Mouse (Mus musculus): ENCODE data around the gene Wipi1. TPM values are rescaled to one million over a fixed set of nuclear protein-coding genes. Genes with fewer than 3 reads are reported as not detected.

The Wipi1 gene
- polyA plus RNA-seq, 1 experiment from 2014 or later = 13.6 TPM

DNA sequence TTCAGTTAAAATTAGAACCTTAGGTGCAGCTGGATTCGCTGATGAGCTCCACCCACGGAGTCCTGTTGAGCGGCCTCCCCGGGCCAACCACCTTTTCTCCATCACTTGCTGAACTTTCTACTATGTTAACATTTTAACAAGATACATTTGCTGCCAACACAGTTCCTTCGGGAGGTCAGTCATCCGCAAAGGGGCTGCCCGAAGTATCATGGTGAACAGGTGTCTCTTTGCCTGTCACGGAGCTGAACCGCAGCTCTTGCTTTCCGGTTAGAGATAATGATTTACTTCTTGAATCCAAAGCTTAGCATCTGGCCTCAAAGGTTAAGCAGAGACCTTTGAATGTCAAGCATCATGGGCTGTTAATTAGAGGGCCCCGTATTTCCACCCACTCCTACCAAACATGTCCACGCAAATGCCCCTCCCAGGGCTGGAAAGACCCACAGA lies 66.0 kb downstream of the Wipi1 start:
- H3K27ac ChIP-seq = no peak overlapping the region
- no peaks in the 10 kb centered on the region for H3K27me3 ChIP-seq
- H3K4me1 ChIP-seq = no peaks in the 10 kb centered on the region; the same call in 1 of the 2 replicates
- 82% methylated on average over 12 of the region's 12 CpGs for WGBS
- no peak overlapping the region for H3K4me3 ChIP-seq (replicated peaks)
- no peaks in the 10 kb centered on the region for H3K9me3 ChIP-seq
- no peak overlapping the region for H3K4me2 ChIP-seq
- no peak for ATAC-seq (ENCODE audit: low FRiP score)
- no peaks in the 10 kb centered on the region for H3K36me3 ChIP-seq (replicated peaks)
- no peak overlapping the region for H3K9ac ChIP-seq

DNA sequence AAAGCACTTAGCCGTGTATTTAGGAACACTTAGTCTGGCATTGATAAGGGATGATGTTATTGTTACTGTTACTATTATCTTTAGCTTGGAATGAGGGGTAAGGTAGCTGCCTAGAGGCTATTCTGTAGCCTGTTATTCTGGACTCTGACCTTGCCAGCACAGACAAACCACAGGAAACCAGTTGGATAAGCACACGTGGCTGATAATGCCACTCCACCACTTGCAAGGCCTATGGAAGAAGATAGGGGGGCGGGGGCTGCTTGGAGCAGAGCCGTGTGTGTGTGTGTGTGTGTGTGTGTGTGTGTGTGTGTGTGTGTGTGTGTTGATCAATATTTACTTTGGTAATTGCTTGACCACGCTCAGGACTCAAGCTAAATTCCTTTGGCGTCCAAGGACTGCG lies 66.5 kb downstream of the Wipi1 start:
- H3K27me3 ChIP-seq = no peaks in the 10 kb centered on the region
- H3K4me1 ChIP-seq = no peaks in the 10 kb centered on the region; the same call in 1 of the 2 replicates
- ATAC-seq (ENCODE audit: low FRiP score) = no peak
- H3K9me3 ChIP-seq = no peaks in the 10 kb centered on the region
- no peak overlapping the region for H3K4me3 ChIP-seq (replicated peaks)
- H3K9ac ChIP-seq = no peak overlapping the region
- no peak overlapping the region for H3K27ac ChIP-seq
- H3K4me2 ChIP-seq = no peak overlapping the region
- no peaks in the 10 kb centered on the region for H3K36me3 ChIP-seq (replicated peaks)
- WGBS = 86% methylated on average over 7 of the region's 7 CpGs

DNA sequence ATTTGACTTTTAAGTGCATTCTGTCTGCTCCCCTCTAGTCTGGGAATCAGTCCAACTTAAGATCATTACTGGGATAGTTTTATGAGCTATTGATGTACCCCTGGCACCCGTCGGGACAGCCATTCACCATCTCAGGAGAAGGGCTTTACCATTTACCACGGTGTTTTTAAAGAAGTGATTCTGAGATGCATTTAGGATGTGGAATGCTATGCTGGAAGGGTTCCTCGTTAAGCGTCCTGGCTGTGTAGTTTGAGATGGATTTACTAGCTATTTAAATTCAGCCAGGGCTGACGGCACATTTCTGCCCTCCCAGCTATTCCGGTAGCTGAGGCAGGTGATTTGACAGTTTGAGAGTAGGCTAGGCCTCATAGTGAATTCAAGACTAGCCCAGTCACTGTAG lies 67.3 kb downstream of the Wipi1 start:
- Histone ChIP-seq H3K36me3 (replicated peaks) (no peaks in the 10 kb centered on the region), H3K9me3 (no peaks in the 10 kb centered on the region), H3K27ac (no peak overlapping the region), H3K4me2 (no peak overlapping the region), H3K27me3 (no peaks in the 10 kb centered on the region), H3K9ac (no peak overlapping the region), H3K4me1 (peaks cover 1% of the 10 kb centered on the region; the same call in 1 of the 2 replicates), H3K4me3 (replicated peaks) (no peak overlapping the region)
- no peak for ATAC-seq (ENCODE audit: low FRiP score)
- 54% methylated on average over 7 of the region's 7 CpGs for WGBS

DNA sequence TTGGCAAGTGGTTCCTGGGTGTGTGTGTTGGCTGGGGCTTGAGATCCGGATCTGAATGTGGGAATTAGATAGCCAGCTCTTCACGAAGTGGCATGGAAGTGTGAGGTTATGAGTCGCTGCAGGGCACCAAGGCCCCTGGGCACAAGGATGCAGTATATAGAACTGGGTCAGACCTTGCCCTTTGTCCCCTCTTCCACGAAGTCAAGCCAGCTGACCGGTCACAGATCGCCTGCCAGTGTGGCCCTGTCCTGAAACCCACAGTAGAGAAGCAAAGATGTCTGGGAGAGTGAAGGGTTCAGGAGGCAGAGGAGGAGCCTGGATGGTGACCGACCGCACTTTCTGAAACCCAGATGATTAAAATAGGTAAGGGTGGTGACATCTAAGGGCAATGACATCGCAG lies 68.3 kb downstream of the Wipi1 start:
- H3K36me3 ChIP-seq (replicated peaks) = no peaks in the 10 kb centered on the region
- H3K4me2 ChIP-seq = no peak overlapping the region
- H3K27me3 ChIP-seq = no peaks in the 10 kb centered on the region
- peaks cover 6% of the 10 kb centered on the region; the same call in 1 of the 2 replicates for H3K4me1 ChIP-seq
- H3K9ac ChIP-seq = no peak overlapping the region
- H3K27ac ChIP-seq = no peak overlapping the region
- no peak overlapping the region for H3K4me3 ChIP-seq (replicated peaks)
- WGBS = 87% methylated on average over 9 of the region's 9 CpGs
- ATAC-seq (ENCODE audit: low FRiP score) = no peak
- H3K9me3 ChIP-seq = no peaks in the 10 kb centered on the region

DNA sequence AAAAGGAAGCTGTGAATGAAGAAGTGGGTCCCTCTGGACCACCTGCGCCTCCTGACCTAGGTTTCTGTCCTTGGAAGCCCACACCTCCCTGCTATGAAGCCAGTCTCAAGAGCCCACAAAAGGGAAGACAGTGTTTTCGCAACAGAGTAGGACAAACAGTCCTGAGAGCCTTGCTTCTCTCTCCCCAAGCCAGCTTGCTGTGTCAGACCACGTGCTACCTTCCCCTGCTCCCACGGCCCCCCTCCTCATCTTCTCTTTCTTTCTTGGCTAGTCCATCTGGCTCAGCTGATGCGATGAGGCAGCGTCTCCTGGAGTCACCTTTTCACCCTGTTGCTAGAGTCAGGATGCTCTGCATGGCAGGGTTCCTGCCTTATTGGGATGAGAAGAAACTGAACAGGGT lies 72.5 kb downstream of the Wipi1 start:
- H3K4me3 ChIP-seq (replicated peaks) = no peak overlapping the region
- WGBS = 52% methylated on average over 6 of the region's 6 CpGs
- no peaks in the 10 kb centered on the region for H3K36me3 ChIP-seq (replicated peaks)
- H3K4me1 ChIP-seq = peaks cover 6% of the 10 kb centered on the region; the same call in 1 of the 2 replicates
- H3K4me2 ChIP-seq = no peak overlapping the region
- no peaks in the 10 kb centered on the region for H3K9me3 ChIP-seq
- no peak overlapping the region for H3K27ac ChIP-seq
- no peak for ATAC-seq (ENCODE audit: low FRiP score)
- no peaks in the 10 kb centered on the region for H3K27me3 ChIP-seq
- H3K9ac ChIP-seq = no peak overlapping the region

DNA sequence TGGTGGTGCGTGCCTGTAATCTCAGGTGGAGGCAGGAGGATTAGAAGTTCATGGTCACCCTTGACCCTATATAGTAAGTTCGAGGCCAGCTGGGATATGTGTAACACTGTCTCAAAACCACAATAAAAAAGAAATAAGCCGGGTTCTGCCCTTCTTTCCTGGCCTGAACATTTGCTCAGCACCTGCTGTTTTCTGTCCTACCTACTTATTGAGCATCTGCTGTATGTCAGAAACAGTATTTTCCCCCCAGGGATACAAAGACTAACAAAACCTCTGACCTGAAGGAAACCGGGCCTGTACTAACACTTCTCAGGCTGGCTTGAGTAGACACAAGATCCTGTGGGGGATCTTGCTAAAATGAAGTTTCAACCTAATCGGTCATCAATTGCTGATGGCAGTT lies 74.8 kb downstream of the Wipi1 start:
- H3K27ac ChIP-seq = no peak overlapping the region
- peaks cover 6% of the 10 kb centered on the region; the same call in 1 of the 2 replicates for H3K4me1 ChIP-seq
- no peak overlapping the region for H3K9ac ChIP-seq
- WGBS = 85% methylated on average over 5 of the region's 5 CpGs
- no peak for ATAC-seq (ENCODE audit: low FRiP score)
- no peaks in the 10 kb centered on the region for H3K27me3 ChIP-seq
- no peaks in the 10 kb centered on the region for H3K36me3 ChIP-seq (replicated peaks)
- no peak overlapping the region for H3K4me3 ChIP-seq (replicated peaks)
- H3K9me3 ChIP-seq = no peaks in the 10 kb centered on the region
- H3K4me2 ChIP-seq = no peak overlapping the region

DNA sequence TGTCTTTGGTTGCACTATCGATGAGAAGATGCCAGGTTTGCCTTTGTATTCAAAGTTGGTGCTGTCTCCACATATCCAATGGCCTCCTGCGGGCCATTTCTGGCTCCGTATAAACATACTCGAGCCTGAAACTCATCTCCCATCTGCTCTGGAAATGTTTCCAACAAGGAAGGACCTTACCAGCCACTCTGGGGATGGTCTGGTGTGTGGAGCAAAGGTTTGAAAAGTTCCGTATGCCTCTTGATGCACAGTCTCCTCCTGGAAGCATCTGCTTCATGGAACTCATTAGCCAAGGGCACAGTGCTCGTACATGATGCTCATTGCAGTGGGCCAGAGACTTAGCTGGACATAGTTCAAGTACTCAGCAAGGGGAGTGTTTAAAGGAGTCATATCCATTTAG lies 75.8 kb downstream of the Wipi1 start:
- WGBS = 91% methylated on average over 6 of the region's 6 CpGs
- no peak overlapping the region for H3K4me2 ChIP-seq
- no peak overlapping the region for H3K27ac ChIP-seq
- peaks cover 6% of the 10 kb centered on the region; the same call in 1 of the 2 replicates for H3K4me1 ChIP-seq
- no peaks in the 10 kb centered on the region for H3K27me3 ChIP-seq
- H3K36me3 ChIP-seq (replicated peaks) = no peaks in the 10 kb centered on the region
- H3K9me3 ChIP-seq = no peaks in the 10 kb centered on the region
- no peak overlapping the region for H3K4me3 ChIP-seq (replicated peaks)
- no peak overlapping the region for H3K9ac ChIP-seq
- no peak for ATAC-seq (ENCODE audit: low FRiP score)

DNA sequence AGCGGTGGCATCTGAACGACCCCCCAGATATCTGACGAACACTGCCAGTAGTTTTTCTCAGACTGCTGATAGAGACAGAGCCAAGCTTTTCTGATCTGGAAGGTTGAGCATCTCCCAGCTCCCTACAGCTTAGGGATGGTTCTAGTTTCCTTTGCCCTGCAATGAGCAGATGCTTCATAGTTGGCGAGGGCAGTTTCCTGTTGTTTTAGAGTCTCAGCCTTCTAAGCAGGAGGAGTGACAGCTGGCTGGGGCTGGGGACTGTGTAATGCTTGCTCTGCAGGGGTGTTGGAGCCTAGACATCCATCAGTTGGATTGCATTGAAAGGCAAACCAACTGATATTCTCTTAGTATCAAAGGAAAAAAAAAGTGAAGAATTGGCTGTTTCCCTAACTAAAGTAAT lies 81.7 kb downstream of the Wipi1 start:
- H3K9me3 ChIP-seq = no peaks in the 10 kb centered on the region
- H3K4me3 ChIP-seq (replicated peaks) = no peak overlapping the region
- no peak for ATAC-seq (ENCODE audit: low FRiP score)
- H3K27me3 ChIP-seq = no peaks in the 10 kb centered on the region
- 87% methylated on average over 4 of the region's 4 CpGs for WGBS
- no peak overlapping the region for H3K9ac ChIP-seq
- H3K4me2 ChIP-seq = no peak overlapping the region
- H3K4me1 ChIP-seq = no peaks in the 10 kb centered on the region
- no peak overlapping the region for H3K27ac ChIP-seq
- H3K36me3 ChIP-seq (replicated peaks) = no peaks in the 10 kb centered on the region

DNA sequence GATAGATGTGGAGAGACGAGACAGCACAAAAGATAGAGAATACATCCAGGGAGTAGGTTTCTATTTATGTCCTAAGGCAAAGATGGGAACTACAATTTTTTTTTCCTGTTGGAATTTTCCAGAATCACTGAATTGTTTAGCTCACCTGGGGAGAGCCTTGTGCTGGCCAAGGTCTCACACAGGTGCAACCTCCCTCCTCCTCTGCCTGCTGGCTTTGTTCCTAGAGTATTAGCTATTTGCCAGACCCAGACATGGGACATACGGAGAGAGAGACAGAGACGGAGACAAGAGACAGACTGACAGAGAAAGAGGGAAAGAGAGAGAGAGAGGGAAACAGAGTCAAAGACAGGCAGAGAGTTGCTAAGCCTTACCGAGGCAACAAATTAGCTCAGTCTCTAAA lies 86.2 kb downstream of the Wipi1 start:
- Histone ChIP-seq H3K27me3 (no peaks in the 10 kb centered on the region), H3K4me3 (replicated peaks) (no peak overlapping the region), H3K27ac (no peak overlapping the region), H3K4me1 (no peaks in the 10 kb centered on the region), H3K4me2 (no peak overlapping the region), H3K9me3 (no peaks in the 10 kb centered on the region), H3K9ac (no peak overlapping the region), H3K36me3 (replicated peaks) (no peaks in the 10 kb centered on the region)
- WGBS = 92% methylated on average over 4 of the region's 4 CpGs
- no peak for ATAC-seq (ENCODE audit: low FRiP score)

DNA sequence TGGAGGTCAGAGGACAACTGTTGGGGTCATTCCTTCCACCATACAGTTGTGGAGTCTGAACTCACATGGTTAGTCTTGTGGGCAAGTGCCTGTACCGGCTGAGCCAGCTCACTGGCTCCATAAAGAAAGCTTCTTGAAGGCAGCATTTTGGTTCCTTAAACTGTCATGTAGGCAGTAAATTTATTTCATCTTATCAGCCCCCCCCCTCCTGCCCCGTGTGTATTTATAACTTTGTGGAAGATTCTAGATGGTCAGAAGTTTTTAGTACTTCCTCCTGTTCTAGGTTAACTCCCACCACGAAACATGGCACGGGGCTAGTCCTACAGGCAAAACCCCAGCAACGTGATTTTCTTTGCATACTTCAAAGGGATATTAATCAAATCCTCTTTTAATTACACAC lies 86.9 kb downstream of the Wipi1 start:
- no peaks in the 10 kb centered on the region for H3K9me3 ChIP-seq
- 89% methylated on average over 5 of the region's 5 CpGs for WGBS

More for the DNA sequence above, 86.9 kb downstream of the Wipi1 start:
- Histone ChIP-seq H3K27me3 (no peaks in the 10 kb centered on the region), H3K9ac (no peak overlapping the region), H3K27ac (no peak overlapping the region), H3K4me2 (no peak overlapping the region), H3K4me1 (no peaks in the 10 kb centered on the region), H3K36me3 (replicated peaks) (no peaks in the 10 kb centered on the region), H3K4me3 (replicated peaks) (no peak overlapping the region)
- ATAC-seq (ENCODE audit: low FRiP score) = no peak

Other genes with a start within 250 kb of the Wipi1 start
- gene Gna13, start 249.1 kb downstream of the Wipi1 start, polyA plus RNA-seq (2016; fragmentation: Nextera tagmentation; extraction: Ambion mirVana) = 20.7 and 20.9 TPM in 2 replicates
- not detected in 2 replicates for gene 9930022D16Rik, start 198.1 kb downstream of the Wipi1 start, polyA plus RNA-seq (2016; fragmentation: Nextera tagmentation; extraction: Ambion mirVana)
- 46.9 and 50.2 TPM in 2 replicates for gene Amz2, start 186.0 kb downstream of the Wipi1 start, polyA plus RNA-seq (2016; fragmentation: Nextera tagmentation; extraction: Ambion mirVana)
- gene Arsg, start 138.6 kb downstream of the Wipi1 start, polyA plus RNA-seq (2016; fragmentation: Nextera tagmentation; extraction: Ambion mirVana) = 2.4 and 2.6 TPM in 2 replicates
- gene Slc16a6, start 138.4 kb downstream of the Wipi1 start, polyA plus RNA-seq (2016; fragmentation: Nextera tagmentation; extraction: Ambion mirVana) = 4.0 and 5.4 TPM in 2 replicates
- 413 and 445 TPM in 2 replicates for gene Prkar1a, start 37.4 kb upstream of the Wipi1 start, polyA plus RNA-seq (2016; fragmentation: Nextera tagmentation; extraction: Ambion mirVana)
- gene Fam20a, start 110.3 kb upstream of the Wipi1 start, polyA plus RNA-seq (2016; fragmentation: Nextera tagmentation; extraction: Ambion mirVana) = 1.4 and 1.7 TPM in 2 replicates
- not detected in 2 replicates for gene 1700012B07Rik, start 216.1 kb upstream of the Wipi1 start, polyA plus RNA-seq (2016; fragmentation: Nextera tagmentation; extraction: Ambion mirVana)